Mouse (Mus musculus): ENCODE data around the gene Slc39a13.

DNA sequence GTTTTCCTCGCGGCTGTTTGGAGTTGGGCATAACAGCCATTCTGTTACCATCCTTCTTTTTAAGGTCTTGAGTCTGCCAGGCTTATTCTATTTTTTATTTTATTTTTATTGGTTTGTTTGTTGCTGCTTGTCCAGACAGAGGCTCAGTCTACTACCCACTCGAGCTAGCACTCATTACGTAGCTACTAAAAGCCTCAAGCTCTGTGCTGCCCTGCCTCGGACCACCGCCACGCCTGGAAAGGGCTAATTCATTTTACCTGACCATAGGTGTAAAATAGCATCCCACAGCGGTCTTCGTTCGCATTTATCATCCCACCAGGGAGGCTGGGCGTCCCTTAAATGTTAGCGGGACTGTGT is 7.7 kb upstream of the Slc39a13 start:
- TF ChIP-seq CTCF (IDR thresholded peaks at IDR 0.05; ENCODE audit: extremely low read depth, insufficient read length, insufficient replicate concordance, low read depth, low read length) (no peak), POLR2A (IDR thresholded peaks at IDR 0.05; ENCODE audit: low read depth, low read length) (no peak)

Data from small intestine, adult 2 months (tissue).